Mouse (Mus musculus): Measurements from ENCODE around the gene Pheta1. TPM values are rescaled to one million over a fixed set of nuclear protein-coding genes. Genes with fewer than 3 reads are reported as not detected.

The Pheta1 gene
- polyA plus RNA-seq, 1 experiment: 22.0 TPM

GRCm38 (mm10) chr5:121834991-121835747, 13.6 kb upstream of the Pheta1 start:
- TF ChIP-seq GATA1 (IDR thresholded peaks at IDR 0.05; ENCODE audit: low read length): no peak

GRCm38 (mm10) chr5:121835949-121836691, 12.7 kb upstream of the Pheta1 start:
- TF ChIP-seq GATA1 (IDR thresholded peaks at IDR 0.05; ENCODE audit: low read length): no peak

- TF ChIP-seq GATA1 (IDR thresholded peaks at IDR 0.05; ENCODE audit: low read length): no peak
Measured at GRCm38 (mm10) chr5:121836692-121837415, 11.9 kb upstream of the Pheta1 start.

GRCm38 (mm10) chr5:121837441-121838340, 11.1 kb upstream of the Pheta1 start, which contains the start of gene Sh2b3:
TSS of gene Sh2b3 (minus strand) at chr5:121837646.
- no peak for TF ChIP-seq GATA1 (IDR thresholded peaks at IDR 0.05; ENCODE audit: low read length)

- no peak for TF ChIP-seq GATA1 (IDR thresholded peaks at IDR 0.05; ENCODE audit: low read length)
Measured at GRCm38 (mm10) chr5:121838341-121839127, 10.2 kb upstream of the Pheta1 start.

- no peak for TF ChIP-seq GATA1 (IDR thresholded peaks at IDR 0.05; ENCODE audit: low read length)
Measured at GRCm38 (mm10) chr5:121839128-121839473, 9.7 kb upstream of the Pheta1 start.

GRCm38 (mm10) chr5:121841516-121841915, 7.3 kb upstream of the Pheta1 start:
- TF ChIP-seq GATA1 (IDR thresholded peaks at IDR 0.05; ENCODE audit: low read length): no peak

GRCm38 (mm10) chr5:121841973-121842372, 6.8 kb upstream of the Pheta1 start:
- no peak for TF ChIP-seq GATA1 (IDR thresholded peaks at IDR 0.05; ENCODE audit: low read length)

- TF ChIP-seq GATA1 (IDR thresholded peaks at IDR 0.05; ENCODE audit: low read length): no peak
Measured at GRCm38 (mm10) chr5:121842665-121843118, 6.1 kb upstream of the Pheta1 start.

- TF ChIP-seq GATA1 (IDR thresholded peaks at IDR 0.05; ENCODE audit: low read length): no peak
Measured at GRCm38 (mm10) chr5:121843138-121843905, 5.5 kb upstream of the Pheta1 start.

GRCm38 (mm10) chr5:121845361-121845760, 3.4 kb upstream of the Pheta1 start:
- TF ChIP-seq GATA1 (IDR thresholded peaks at IDR 0.05; ENCODE audit: low read length): no peak

GRCm38 (mm10) chr5:121846322-121846721, 2.5 kb upstream of the Pheta1 start:
- TF ChIP-seq GATA1 (IDR thresholded peaks at IDR 0.05; ENCODE audit: low read length): no peak

- TF ChIP-seq GATA1 (IDR thresholded peaks at IDR 0.05; ENCODE audit: low read length): no peak
Measured at GRCm38 (mm10) chr5:121848035-121848519, 707 bp upstream of the Pheta1 start.
